Mouse (Mus musculus) erythroblast, adult 5-6 weeks (primary cell): ENCODE results near the gene Gatad1. TPM values are rescaled to one million over a fixed set of nuclear protein-coding genes. Genes with fewer than 3 reads are reported as not detected.
"Not testable (repeated sequence)": the region's sequence is repeated elsewhere in the genome, so short reads cannot be mapped to it uniquely, and the experiment has no call there.

Experiments used
- ATAC-seq: replicated peaks from 2 replicates; pipeline ENCODE4 v1.8.0; 2016; ENCODE audit warnings: moderate number of reproducible peaks, mild to moderate bottlenecking, moderate TSS enrichment, inconsistent platforms; ENCODE audit not compliant: poor library complexity, low FRiP score, severe bottlenecking
- total RNA-seq, 2 experiments: library from RNA; stranded (forward) in 1 of 2; stranded (reverse) in 1 of 2; fragments of 150-400 nt in 1 of 2; fragments of 200-764, 138-1000 nt in 1 of 2; gene quantifications; 2 replicates each; pipeline versions ENCODE4 v1.2.3 to v1.2.4; 2015 to 2017; ENCODE audit warnings: low replicate concordance in 2 of 2

The Gatad1 gene
- total RNA-seq, 2 experiments from 2014 or later = 49.4 to 58.0 TPM

DNA sequence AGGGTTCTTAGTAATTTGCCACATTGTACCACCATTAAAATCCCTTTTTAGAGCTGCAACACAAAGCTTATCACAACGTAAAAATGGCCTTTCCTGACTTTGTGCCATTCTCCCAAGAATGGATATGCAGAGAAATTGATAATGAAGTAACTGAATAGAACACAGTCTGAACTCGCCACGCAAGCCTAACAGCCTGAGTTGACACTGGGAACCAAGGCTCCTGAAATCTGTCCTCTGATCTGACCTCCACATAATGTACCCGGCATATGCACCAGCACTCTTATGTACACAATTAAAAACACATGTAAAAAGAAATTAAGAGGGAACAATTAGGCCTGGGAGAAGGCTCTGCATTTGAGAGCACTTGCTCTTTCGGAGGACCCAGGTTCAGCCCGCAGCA is 11.7 kb downstream of the Gatad1 start:
- no peak for ATAC-seq

DNA sequence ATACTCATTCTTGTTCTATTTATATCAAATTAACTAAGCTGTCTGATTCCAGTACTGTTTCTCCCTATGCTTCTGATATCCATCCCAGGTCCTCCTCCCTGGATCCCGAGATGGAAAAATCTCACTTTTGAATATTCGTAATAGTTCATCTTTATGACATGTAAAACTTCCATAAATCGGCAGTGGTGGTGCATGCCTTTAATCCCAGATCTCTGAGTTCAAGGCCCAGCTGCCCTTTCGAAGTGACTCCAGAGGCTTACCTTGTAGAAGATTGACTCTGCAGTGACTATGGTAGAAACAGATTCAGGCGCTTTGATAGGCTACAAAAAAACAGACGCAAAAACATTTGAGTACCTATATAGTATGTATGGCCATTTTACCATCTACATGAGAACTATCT is 12.4 kb downstream of the Gatad1 start:
- no peak for ATAC-seq

DNA sequence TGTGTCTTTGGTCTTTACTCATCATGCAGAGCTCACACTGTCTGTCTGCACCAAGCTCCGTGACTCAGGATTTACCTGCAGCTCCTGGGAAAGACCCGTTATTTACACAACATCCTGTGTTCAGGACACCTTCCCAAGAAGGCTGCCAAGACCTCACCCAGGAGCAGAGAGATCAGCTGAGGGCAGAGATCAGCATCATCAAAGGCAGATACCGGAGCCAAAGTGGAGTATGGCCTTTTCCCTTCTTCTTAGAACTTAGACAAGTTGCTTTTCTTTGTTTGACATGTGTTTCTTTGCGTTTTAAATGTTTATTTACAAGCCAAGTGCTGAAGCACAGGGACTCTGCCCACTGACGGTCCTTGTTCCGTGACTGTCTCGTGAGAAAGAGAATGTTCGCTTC is 21.7 kb downstream of the Gatad1 start:
- ATAC-seq = no peak

DNA sequence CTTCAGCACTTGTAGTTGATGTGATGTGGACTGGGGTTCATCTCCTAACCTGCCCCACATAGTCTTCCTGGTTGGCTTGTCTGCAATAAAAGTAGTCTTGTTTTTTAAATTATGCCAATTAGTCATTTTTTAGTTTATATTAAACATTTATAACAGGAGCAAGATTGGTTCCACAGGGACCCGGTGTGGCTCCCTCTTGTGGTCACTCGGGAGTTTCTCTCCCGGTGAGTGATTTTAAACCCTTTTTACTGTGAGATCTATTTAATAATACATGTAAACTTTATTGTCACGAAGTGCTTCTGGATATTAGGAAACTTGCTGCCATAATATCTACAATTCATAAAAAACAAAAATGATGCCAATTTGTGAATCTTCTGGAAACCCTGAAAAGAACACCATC is 23.0 kb downstream of the Gatad1 start:
- ATAC-seq = 0 out of 2 replicates have a peak, but pooled peaks have one; percentile 72

DNA sequence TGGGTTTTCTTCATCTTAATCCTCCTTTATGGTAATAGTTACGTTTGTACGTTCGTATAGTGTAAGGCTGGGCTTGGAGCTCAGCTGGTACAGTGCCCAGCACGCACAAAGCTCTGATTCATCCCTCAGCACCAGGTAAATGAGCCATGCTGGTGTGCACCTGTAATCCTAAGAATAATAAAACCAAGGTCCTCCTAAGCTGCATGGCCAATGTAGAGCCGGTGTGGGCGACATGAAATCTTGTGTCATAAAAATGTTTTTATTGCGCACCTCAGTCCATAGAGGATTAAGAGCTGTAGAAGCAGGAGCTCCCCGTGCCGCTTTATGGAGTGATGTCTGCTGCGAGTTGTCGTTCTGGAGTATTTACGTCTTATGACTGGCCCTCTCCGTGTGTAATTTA is 23.7 kb downstream of the Gatad1 start:
- no peak for ATAC-seq

DNA sequence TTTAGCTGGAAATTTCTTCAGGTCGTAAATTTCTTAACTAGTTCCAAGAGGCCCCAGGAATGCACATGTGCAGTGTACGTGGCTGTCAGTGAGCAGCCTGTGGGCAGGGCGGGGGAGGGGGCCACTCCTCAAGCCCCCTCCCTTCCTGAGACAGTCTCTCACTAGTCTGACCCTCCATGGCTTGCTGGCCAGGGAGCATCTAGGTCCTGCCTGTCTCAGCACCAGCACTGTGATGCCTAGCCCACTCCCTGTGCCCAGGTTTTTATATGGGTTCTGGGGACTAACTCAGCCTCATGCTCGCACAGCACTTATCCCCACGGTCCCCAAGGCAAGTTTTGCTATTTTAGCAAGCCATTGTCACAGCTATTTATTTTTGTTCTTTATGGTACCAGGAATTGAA is 24.7 kb downstream of the Gatad1 start:
- no peak for ATAC-seq

DNA sequence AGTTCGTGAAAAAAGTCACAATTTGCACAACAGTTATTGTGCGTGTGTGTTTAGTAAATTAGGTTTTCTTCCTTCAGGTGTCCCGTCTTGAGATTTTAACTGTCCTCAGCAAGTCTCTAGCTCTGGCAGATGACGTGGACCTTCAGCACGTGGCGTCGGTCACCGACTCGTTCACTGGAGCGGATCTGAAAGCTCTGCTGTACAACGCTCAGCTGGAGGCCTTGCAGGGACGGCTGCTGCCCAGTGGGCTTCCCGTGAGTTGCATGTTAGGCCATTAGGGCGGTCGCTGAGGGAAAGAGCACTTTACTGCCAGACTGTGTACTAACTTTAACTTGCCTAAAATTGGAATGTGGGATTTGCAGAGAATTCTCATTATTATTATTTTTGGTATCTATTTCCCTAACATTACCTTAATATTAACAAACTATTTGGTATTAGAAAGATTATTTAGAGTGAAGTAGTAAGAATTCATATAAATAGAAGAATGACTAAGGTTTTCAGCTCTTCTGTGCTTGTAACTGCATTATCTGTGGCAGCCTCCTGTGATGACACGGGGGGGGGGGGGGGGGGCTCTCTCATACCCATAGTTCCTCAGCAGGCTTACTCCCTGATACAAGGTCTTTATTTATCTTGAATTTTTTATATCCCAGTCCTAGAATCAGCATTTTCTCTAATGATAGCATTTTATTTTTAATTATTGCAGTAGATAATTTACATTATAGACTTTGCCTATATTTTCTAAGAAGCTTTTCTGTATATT is 25.3 kb downstream of the Gatad1 start:
- ATAC-seq = no peak

DNA sequence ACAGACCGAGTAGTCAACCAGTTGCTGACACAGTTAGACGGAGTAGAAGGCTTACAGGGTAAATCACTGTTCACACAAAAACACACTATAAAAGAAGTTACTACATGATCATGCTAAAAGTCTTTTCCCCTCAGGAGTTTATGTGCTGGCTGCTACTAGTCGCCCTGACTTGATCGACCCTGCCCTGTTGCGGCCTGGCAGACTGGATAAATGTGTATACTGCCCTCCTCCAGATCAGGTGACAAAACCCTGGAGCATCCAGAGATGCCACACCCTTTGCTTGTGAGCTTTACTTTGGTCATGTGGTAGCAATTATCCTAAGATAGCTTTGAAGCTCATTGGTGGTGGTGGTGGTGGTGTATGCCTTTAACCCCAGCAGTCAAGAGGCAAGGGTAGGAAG is 26.9 kb downstream of the Gatad1 start:
- ATAC-seq = no peak

DNA sequence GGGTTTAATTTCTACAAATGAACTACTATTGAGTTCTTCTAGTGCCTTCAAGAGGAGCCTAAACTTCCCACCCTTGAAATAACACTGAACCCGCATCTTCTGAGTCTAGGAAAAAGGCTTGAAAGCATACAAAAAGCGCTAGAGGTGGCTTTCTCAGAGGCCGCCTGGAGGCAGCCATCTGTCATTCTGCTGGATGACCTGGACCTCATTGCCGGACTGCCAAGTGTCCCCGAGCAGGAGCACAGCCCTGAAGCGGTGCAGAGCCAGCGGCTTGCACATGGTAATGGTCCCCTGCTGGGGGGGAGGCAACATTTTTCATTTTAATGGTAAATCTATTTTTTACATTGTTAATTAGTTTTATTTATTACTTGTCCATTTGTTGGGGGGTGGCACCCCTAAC is 36.5 kb downstream of the Gatad1 start:
- ATAC-seq = no peak

DNA sequence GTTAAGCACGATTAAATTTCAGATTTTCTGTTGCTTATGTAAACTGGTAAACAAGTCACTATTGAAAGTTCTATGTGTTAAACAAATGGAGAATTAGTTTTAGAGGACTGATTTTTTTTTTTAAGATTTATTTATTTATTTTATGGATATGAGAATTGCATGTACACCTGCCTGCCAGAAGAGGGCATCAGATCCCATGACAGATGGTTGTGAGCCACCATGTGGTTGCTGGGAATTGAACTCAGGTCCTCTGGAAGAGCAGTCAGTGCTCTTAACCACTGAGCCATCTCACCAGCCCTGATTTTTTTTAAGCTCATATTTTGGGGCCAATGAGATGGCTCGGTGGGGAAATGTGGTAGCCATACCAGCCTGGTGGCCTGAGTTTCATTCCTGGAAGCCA is 45.1 kb downstream of the Gatad1 start:
- not testable (repeated sequence) for ATAC-seq

DNA sequence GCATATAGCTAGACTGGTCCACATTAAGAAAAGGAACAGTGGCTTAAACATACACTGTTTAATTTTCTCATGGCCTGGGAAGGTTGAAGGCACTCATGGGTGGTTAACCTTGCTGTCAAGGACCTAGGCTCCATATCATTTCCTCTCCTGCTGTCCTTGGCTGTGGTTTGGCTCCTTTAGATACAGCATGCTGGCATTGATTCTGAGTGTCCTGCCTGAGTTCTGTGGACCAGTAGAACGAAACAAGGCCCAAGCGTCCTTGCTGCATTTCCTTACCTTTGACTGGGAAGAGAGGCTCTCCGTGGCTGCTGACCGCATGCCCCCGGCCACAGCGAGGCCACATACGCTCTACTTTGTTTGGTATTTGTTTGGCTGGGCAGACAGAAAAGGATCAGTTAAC is 47.7 kb downstream of the Gatad1 start:
- no peak for ATAC-seq

DNA sequence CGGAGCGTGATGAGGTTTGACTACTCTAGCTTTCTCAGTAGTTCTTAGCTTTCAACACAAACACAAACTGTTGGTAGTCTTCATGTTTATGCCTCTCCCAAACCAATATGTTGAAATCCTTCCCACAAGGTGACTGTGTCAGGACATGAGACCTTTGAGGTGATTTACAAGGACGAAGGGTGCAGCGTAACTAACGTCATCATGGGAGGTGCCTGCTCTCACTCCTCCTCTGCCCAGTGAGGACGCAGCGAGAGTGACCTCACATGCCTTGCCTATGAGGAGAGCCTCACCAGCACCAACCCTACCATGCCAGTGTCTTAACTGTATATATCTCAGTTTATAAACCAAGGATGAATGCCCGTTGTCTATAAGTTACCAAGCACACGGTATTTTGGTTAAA is 49.9 kb downstream of the Gatad1 start:
- no peak for ATAC-seq

DNA sequence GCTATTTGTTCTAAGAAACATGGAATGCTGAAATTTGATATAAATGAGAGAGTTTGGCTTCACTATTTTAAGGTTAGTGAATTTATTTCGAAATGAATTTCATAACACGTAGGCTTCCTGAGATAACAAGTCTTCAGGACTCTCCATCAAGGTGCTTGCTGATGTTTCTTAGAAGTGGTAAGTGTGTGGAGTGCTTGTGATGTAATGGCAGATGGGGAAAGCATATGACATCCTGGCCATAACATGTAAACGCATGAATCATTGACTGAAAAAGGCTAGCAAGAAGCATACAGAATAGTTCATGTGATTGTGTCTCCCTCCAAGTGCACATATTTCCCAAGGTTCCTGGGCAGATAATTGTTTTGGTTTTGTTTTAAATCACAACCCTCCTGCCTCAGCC is 56.2 kb downstream of the Gatad1 start:
- ATAC-seq = no peak

DNA sequence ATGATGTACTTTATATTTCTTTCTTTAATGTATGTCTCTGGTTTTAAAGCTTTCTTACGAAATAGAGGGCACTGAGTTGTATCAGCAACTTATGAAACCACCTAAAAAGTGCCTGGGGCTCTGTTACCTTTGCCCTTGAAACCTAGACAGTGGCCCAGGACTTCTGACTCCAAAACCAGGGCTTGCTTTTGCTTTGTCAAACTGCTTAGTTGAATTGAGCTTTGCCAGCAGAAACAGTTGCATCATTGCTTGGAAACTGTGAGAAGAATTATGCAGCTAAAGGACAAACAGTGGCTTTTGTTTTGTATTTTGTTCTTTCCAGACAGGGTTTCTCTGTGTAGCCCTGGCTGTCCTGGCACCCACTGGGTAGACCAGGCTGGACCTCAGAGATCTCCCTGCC is 56.7 kb downstream of the Gatad1 start:
- no peak for ATAC-seq

DNA sequence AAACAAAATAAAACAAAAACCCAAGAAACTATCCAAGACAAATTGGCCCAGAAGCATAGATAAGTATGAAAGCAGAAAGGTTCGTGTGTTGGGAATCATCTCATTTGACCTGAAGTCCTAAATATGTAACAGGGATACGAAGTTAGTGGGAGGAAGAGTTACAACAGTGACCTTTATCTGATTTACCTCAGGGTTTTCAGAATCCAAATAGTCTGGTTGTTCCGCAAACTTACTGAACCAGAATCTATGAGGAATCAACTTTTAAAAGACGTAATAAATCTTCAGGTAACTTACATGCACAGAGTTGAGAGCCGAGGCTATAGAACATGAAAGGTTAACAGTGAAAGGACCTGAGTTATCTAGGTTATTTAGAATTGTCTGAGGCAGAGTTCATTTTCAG is 58.2 kb downstream of the Gatad1 start:
- no peak for ATAC-seq

DNA sequence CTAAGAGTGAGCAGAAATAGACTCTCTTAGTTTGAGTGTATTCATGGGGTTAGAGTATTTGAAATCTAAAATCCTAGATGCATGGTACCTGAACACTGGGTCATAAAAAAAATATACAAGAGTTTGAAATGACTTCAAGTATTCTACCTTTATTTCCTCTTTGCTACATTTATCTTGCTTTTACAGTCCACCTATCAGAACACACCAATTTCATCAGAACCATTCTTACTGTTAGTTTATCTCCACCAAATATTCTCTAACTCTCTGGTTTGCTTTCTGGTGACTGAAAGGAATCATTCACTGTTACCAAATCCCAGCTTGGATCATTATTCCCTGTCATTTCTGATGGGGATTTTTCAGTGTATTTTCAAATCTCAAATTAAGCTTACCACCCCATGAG is 59.8 kb downstream of the Gatad1 start:
- ATAC-seq = no peak

DNA sequence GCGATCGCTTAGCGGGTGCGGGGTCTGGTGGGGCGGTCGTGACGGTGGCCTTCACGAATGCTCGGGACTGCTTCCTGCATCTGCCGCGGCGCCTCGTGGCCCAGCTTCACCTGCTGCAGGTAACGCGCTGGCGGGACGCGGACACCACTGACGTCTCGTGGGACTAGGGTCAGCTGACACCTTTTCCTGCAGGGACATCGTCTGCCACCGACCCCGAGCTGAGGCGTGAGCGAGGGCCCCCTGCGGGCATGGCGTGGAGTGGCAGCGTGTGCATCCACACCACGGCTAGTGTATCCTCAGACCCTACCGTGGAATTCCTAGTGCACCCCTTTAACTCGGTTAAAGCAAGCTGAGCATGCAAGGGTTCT is 60.6 kb downstream of the Gatad1 start, which contains the start of gene Rbm48:
Rbm48 (minus strand) TSS at position 187 of the 368 bp plus-strand sequence.
- peak; percentile 88 for ATAC-seq

DNA sequence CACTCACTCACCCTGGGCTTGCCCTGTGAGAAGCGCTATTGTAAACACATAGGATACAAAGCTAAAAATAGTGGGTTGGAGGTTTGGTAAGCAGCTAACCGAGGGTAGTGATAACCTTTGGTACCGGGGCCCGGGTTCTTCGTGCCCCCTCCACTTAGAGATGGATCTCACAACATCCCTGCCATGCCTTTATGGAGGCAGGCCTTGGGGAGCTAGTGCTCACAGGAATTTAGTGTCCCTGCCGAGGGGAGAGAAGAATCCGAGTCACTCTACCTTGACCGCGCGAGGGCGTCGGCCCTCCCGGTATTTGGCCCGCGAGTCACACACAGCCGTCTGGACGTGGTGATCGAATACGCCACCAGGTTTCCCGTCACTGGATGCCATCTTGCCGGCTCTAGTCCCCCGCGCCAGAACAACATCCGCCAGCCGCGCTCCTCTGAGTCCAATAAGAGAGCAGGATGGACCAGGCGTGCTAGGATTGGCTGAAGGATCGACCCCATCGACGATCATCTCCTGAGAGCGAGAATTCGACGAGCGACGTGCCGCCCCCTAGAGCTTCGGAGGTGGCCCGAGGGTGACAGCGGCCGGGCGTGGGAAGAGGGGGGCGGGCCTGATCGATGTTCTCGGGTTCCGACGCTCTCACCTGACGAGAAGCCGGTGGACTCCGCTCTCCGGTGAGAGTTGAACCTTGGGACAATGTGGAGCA is 61.1 kb downstream of the Gatad1 start, which contains the start of gene Pex1:
Pex1 (plus strand) TSS at position 374 of the 706 bp plus-strand sequence.
- peak; percentile 92 for ATAC-seq
